Mouse (Mus musculus) R1 (cell line): ENCODE measurements at regions not wholly inside any gene's neighbourhood (a gene's known extent, or its start where the extent isn't known, plus 50 kb on each side); places are given as distances from the start of the nearest gene placed in this dataset.

Experiments
- DNase-seq: peaks from one replicate; pipeline ENCODE4 v3.0.0-alpha.2; 2018; ENCODE audit warnings: low read depth, low spot score

GRCm38 (mm10) chr8:34488746-34489400, 377.3 kb upstream of the Gm10131 start:
- no peak for DNase-seq

DNA sequence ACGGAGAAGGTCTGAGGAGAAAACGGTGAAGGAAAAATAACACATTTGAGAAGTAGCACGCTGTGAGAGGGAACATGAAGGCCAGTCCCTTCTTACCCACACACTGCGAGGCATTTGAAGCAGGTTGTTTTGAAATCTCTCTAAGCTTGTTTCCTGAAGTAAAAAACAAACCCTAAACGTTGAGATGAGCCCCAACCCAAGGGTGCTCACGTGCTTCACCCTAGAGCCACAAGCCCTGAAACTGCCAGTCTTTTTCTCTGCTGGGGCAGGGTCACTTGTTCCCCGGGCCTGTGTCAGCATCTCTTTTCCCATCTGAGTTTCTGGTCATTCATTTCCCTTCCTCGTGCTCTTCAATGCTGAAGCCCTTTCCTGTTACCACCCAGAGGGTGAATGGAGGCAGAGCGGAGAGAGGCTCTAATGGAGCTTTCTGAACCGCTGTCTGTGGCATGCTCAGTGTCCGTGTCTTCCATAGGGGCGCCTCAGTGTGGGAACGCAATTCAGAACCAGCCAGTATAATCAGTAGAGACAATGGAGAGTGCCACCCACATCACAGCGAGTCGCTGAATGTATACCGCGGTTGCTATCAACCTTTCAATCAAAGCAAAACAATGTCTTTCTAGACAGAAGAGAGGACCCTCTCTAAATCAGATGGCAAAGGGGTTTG, 375.0 kb upstream of the Gm10131 start:
- DNase-seq = no peak

- no peak for DNase-seq
Measured at GRCm38 (mm10) chr8:34485905-34486304, 374.4 kb upstream of the Gm10131 start.

DNA sequence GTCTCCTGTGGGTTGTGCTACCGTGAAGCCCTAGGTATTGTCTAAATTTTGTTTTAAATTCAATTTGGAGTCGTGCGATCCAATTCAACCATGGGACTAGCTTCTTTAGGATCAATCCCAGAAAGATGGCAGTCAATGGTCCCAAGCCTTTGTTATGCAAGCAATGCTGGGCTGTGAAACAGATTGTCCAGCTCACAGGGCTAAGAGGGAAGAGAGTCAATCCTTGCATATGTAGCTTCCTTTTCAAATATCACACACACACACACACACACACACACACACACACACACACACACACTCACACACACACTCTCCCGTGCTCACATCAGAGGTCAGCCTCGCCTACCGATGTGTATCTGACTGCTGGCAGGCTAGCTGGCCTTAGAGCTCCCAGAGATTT, 373.8 kb upstream of the Gm10131 start:
- DNase-seq = no peak

- DNase-seq = peak; percentile 65
Measured at GRCm38 (mm10) chr8:34484551-34485335, 373.2 kb upstream of the Gm10131 start.

DNA sequence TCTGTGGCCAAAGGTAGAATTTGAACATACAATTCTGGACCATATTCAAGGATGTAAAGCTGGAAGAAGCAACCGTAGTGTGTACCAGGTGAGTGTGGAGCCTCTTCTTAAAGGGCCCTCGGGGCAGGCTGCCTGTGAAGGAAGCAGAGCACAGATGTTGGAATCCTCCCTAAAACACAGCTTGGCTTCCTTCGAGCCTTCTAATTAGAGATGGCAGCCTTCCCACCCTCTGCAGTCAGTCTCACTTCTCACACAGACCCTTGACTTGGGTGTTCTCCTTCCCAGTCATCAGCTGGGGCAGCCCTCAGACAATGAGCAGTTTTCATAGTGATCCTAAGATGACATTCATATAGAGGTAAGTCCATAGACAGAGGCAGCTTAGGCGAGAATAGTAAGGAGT, 371.7 kb upstream of the Gm10131 start:
- no peak for DNase-seq

DNA sequence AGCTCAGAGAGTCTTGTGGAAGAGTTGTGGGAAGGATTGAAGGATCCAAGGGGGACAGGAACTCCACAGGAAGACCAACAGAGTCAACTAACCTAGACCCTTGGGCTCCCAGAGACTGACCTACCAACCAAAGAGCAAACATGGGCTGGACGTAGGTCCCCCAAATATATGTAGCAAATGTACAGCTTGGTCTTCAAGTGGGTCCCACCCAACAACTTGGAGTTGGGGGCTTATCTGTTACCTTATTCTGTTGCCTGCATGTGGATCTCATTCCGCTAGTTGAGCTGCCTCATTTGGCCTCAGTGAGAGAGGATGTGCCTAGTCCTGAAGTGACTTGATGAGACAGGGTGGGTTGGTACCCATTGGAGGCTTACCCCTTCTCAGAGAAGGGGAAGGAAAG, 371.1 kb upstream of the Gm10131 start:
- no peak for DNase-seq

GRCm38 (mm10) chr8:34480496-34480895, 369.0 kb upstream of the Gm10131 start:
- no peak for DNase-seq

DNA sequence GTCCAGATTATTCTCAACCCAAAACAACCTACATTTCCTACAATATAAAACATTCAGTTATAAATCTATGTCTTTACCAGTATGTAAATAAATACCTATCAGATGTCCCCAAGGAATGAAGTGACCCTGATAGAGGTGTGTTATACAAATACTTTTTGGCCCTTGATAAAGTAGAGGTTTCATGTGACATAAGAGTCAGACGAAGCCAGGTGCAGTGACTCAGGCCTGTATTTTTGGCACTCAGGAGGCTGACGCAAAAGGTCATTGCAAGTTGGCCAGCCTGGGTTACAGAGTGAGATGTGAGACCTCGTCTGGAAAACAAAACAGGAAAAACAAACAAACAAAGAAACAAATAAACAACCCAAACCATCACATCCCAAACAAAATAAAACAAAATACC, 367.4 kb upstream of the Gm10131 start:
- DNase-seq = no peak

DNA sequence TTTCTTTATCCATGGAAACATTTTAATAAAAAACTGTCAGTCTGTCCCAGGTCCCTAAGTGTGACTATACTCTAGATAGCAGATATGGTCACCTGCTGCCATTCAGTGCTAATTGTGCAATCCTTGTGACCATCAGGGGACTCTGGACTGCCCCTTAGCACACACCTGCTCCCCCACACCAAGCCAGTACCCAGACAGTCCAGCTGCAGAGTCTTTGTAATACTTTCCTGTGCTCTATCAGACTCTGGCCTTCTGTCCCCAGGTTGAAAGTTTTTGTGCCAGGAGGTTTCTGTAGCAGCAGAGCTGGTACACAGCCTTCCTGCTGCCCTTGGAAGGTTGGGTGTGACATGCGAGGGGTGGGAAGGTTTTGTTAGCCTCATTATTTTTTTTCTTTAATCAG, 366.9 kb upstream of the Gm10131 start:
- no peak for DNase-seq

DNA sequence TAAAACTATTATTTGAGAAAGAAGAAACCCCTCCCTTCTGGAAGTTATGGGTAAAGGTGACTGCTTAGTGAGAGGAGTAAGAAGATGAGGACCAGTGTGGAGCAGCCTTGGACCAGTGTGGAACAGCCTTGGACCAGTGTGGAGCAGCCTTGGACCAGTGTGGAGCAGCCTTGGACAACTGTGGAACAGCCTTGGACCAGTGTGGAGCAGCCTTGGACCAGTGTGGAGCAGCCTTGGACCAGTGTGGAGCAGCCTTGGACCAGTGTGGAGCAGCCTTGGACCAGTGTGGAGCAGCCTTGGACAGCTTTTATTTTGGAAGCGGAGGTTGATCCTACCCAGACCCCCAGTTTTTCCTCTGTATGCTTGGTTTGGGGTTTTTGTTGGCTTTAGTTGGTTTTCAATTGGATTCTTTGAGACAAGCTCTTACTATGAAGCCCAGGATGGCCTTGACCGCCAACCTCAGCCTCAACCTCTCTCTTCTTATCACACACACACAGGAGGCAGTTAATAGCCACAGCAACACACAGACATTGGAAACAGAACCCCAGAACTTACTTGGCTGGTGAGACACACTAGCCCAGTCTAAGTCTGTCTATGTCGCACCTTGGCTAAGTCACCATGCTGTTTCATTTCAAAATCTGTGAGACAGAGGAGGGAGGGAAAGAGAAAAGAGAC, 364.7 kb upstream of the Gm10131 start:
- no peak for DNase-seq

- DNase-seq = no peak
Measured at GRCm38 (mm10) chr8:34474593-34474992, 363.1 kb upstream of the Gm10131 start.

GRCm38 (mm10) chr8:34473769-34474168, 362.2 kb upstream of the Gm10131 start:
- no peak for DNase-seq

GRCm38 (mm10) chr8:34473301-34473700, 361.8 kb upstream of the Gm10131 start:
- DNase-seq = no peak

DNA sequence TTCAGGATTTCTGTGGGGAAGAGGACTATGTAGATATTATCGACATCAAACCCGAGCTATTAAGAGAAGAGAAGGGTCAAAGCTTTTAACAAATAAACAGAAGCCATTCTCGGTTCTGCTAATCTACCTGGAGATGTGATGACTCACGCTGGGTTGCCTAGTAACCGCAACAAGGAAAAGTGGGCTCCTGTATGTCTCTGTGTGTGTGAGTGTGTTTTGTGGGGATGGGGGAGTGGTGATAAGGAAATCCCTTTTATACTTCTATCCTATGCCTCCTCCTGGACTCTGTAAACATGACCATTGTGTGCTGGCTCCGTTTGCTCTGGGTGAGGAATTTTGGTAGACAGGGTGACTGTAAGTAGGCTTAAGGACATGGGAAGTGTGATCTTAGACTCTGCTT, 361.3 kb upstream of the Gm10131 start:
- peak; percentile 43 for DNase-seq

DNA sequence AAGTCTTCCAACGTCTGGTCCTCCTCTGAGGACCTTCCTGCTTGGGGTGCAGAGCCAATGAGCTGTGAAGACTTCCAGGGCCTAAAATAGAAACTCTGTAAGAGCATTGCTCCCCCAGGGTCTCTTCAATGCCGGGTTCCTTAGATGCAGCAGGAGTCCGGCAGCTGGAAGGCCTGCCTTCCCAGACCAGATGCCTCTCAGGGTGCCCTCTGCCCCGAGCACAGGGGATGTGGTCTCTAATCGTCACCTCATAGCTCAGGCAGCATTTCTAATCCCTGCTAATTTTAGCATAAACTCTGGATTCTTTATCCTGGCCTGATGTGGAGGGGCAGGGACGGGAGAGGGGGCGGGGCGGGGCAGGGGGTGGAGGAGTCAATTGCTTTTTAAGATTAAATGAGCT, 360.9 kb upstream of the Gm10131 start:
- no peak for DNase-seq

- no peak for DNase-seq
Measured at GRCm38 (mm10) chr8:34469091-34469490, 357.6 kb upstream of the Gm10131 start.

GRCm38 (mm10) chr8:34466786-34467364, 355.3 kb upstream of the Gm10131 start:
- DNase-seq = no peak

DNA sequence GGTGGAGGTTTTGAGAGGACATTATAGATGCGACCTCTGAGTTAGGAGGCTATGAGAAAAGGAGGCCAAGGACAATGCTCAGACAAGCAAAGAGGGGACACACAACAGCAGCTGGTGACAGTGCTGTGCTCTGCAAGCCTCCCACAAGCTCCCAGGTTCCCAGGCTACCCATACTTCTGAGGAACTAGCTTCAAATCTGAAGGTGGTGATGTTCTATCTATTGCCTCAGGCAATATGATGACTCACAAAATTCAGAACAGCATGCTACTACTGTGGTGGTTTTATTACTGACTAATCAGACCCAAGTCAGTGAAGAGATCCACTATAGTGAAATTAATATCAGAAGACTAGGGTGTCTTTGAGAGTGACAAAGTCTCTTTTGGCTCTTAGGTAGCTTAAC, 353.9 kb upstream of the Gm10131 start:
- DNase-seq = no peak

- no peak for DNase-seq
Measured at GRCm38 (mm10) chr8:34462262-34462661, 350.7 kb upstream of the Gm10131 start.

- no peak for DNase-seq
Measured at GRCm38 (mm10) chr8:34458300-34458699, 346.8 kb upstream of the Gm10131 start.

- no peak for DNase-seq
Measured at GRCm38 (mm10) chr8:34456543-34456942, 345.0 kb upstream of the Gm10131 start.
